Comparison of ENCODE assay signal across 8 mouse cellular contexts in the genomic region with DNA sequence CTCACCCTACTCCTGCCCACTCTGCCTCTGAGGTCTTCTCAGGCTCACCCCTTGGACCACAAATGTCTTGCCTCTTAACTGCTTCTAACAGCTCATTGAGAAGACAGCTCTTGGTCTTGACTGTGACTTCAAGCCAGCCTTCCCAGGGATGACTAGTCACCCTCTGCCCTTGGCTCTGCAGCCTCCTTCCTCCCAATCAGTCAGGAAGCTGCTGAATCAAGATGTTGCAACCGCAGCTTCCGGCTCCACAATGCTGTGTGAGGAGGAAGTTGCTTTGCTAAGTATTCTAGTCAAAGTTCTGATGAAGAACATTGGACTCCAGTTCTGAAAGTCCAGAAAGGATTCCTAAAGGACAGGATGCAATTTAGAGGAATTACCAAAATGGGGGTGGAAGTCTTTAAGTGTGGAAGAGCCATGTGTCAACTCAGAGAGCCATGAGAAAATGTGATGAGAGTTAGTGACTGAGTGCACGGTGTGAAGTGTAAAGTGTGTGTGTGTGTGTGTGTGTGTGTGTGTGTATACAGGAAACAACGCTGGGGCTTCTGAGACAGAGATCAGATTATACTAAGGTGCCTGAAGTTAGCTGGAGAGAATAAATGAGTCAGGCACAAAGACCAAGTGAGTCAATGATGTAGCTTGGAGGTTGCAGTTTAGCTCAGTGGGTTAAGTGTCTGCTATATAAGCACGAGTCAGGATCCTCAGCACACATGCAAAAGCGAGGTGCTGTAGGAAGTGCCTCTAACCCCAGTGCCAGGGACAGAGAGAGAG. TPM values are rescaled to one million over a fixed set of nuclear protein-coding genes. Genes with fewer than 3 reads are reported as not detected.
DNase-seq lines count a peak whose midpoint lies in the region; ATAC-seq lines count a peak whose summit lies in the region.

No protein-coding gene starts in this region.

- intact Hi-C loops in gastrocnemius, postnatal 14 days (cut with DNase I; ENCODE audit: low total_unique reads): no loop called here

- no peak for ATAC-seq in embryonic facial prominence, embryonic 14.5 days (ENCODE audit: low read depth)

- no peak overlapping the region for H3K27ac ChIP-seq in embryonic facial prominence, embryonic 14.5 days (replicated peaks; ENCODE audit: low read depth, low read length)
- H3K27ac ChIP-seq in embryonic facial prominence, embryonic 10.5 days (replicated peaks): no peak overlapping the region

- peak; percentile 29 for DNase-seq in embryonic facial prominence, embryonic 14.5 days (ENCODE audit: low spot score)
- no peak for DNase-seq in embryonic facial prominence, embryonic 10.5 days (ENCODE audit: low spot score)
- DNase-seq in gastrocnemius, postnatal 14 days: peak; percentile 32
- peak; percentile 33 to 55 for DNase-seq in kidney, postnatal 4 days
- peak; percentile 69 for DNase-seq in skeletal muscle tissue, adult 2 months (ENCODE audit: low read depth, low spot score)
- DNase-seq in embryo, embryonic 10.5 days (ENCODE audit: low spot score): no peak
- DNase-seq in adipocyte (ENCODE audit: low spot score): no peak
- no peak for DNase-seq in layer of hippocampus, adult 18-20 months (ENCODE audit: low spot score in 2 of 2)

- no peaks in the 10 kb centered on the region for H3K4me1 ChIP-seq in embryonic facial prominence, embryonic 14.5 days (ENCODE audit: control insufficient read depth, insufficient read depth, low read length)
- H3K4me1 ChIP-seq in embryonic facial prominence, embryonic 10.5 days: no peaks in the 10 kb centered on the region

- no peaks in the 10 kb centered on the region for H3K27me3 ChIP-seq in embryonic facial prominence, embryonic 14.5 days (replicated peaks; ENCODE audit: control insufficient read depth, insufficient read depth, low read length)
- no peaks in the 10 kb centered on the region for H3K27me3 ChIP-seq in embryonic facial prominence, embryonic 10.5 days (replicated peaks; ENCODE audit: low read depth, poor library complexity, severe bottlenecking)

- H3K4me2 ChIP-seq in embryonic facial prominence, embryonic 14.5 days (ENCODE audit: low read depth, low read length): no peak overlapping the region

- WGBS in embryonic facial prominence, embryonic 14.5 days: 82% methylated on average over 6 of the region's 6 CpGs
- WGBS in embryonic facial prominence, embryonic 10.5 days: 86% methylated on average over 6 of the region's 6 CpGs

- H3K9ac ChIP-seq in embryonic facial prominence, embryonic 14.5 days (ENCODE audit: low read depth, low read length): no peak overlapping the region

- no peak overlapping the region for H3K4me3 ChIP-seq in embryonic facial prominence, embryonic 14.5 days (ENCODE audit: low read depth, low read length)
- no peak overlapping the region for H3K4me3 ChIP-seq in embryonic facial prominence, embryonic 10.5 days

- 0 out of 2 replicates have a peak, but pooled peaks cover 3% of the 10 kb centered on the region for H3K9me3 ChIP-seq in embryonic facial prominence, embryonic 14.5 days (ENCODE audit: control insufficient read depth, low read length)
- no peaks in the 10 kb centered on the region for H3K9me3 ChIP-seq in embryonic facial prominence, embryonic 10.5 days

- no peaks in the 10 kb centered on the region for H3K36me3 ChIP-seq in embryonic facial prominence, embryonic 14.5 days (ENCODE audit: control insufficient read depth, insufficient read depth, low read length)
- no peaks in the 10 kb centered on the region for H3K36me3 ChIP-seq in embryonic facial prominence, embryonic 10.5 days (replicated peaks)

RNA-seq across cellular contexts. Expression of a gene that starts 14.5 kb away (rescaled TPM):
- polyA plus RNA-seq in embryonic facial prominence, embryonic 14.5 days (2014; fragmentation: Nextera tagmentation; extraction: Ambion mirVana): 72.1 and 84.3 TPM in 2 replicates
- polyA plus RNA-seq in embryonic facial prominence, embryonic 10.5 days (2016; fragmentation: Nextera tagmentation; extraction: Ambion mirVana): 144 and 160 TPM in 2 replicates
- 10 to 100 TPM; 15.6 to 18.8 TPM for total RNA-seq in gastrocnemius, postnatal 14 days (2021)
- 100 to 1,000 TPM; 135 to 144 TPM for total RNA-seq in layer of hippocampus, adult 18-20 months (2021)

RNA-seq across cellular contexts. Expression of a gene that starts 58.7 kb away (rescaled TPM):
- polyA plus RNA-seq in embryonic facial prominence, embryonic 14.5 days (2014; fragmentation: Nextera tagmentation; extraction: Ambion mirVana): 10.6 and 11.3 TPM in 2 replicates
- 6.7 and 6.9 TPM in 2 replicates for polyA plus RNA-seq in embryonic facial prominence, embryonic 10.5 days (2016; fragmentation: Nextera tagmentation; extraction: Ambion mirVana)
- 10 to 100 TPM; 17.3 to 20.6 TPM for total RNA-seq in gastrocnemius, postnatal 14 days (2021)
- 10 to 100 TPM; 29.5 to 35.5 TPM for total RNA-seq in layer of hippocampus, adult 18-20 months (2021)

Comparison
In these comparisons a context has a peak if more than half of its experiments do, and no peak if none do; other contexts are left out.
1. DNase-seq: peak in embryonic facial prominence, embryonic 14.5 days (single experiment), gastrocnemius, postnatal 14 days (single experiment), kidney, postnatal 4 days (2 of 2) and skeletal muscle tissue, adult 2 months (single experiment); none in embryonic facial prominence, embryonic 10.5 days (single experiment), embryo, embryonic 10.5 days (single experiment), adipocyte (single experiment) and layer of hippocampus, adult 18-20 months (0 of 2).
2. RNA of a gene that starts 14.5 kb away (total RNA-seq): 135 to 144 TPM in layer of hippocampus, adult 18-20 months; 15.6 to 18.8 TPM in gastrocnemius, postnatal 14 days; every median in the first group is over 4 times any median in the second.